In genomic region chr17:69383941-69384665, GRCm38 (mm10) we compare ENCODE assay signal across 8 mouse cellular contexts. TPM values are rescaled to one million over a fixed set of nuclear protein-coding genes. Genes with fewer than 3 reads are reported as not detected.
DNase-seq lines count a peak whose midpoint lies in the region; ATAC-seq lines count a peak whose summit lies in the region.

No protein-coding gene starts in this region.

- peak overlapping the region; percentile 96 for H3K4me3 ChIP-seq in megakaryocyte, embryonic 14.5 days (replicated peaks)

- H3K27me3 ChIP-seq in megakaryocyte, embryonic 14.5 days (replicated peaks): no peaks in the 10 kb centered on the region

- DNase-seq in right cerebral cortex, adult 18-20 months: peak; percentile 86
- no peak for DNase-seq in right cerebral cortex, postnatal 4 days
- peak; percentile 80 for DNase-seq in embryo, embryonic 10 days (ENCODE audit: low spot score)
- DNase-seq in gastrocnemius, postnatal 10 days: peak; percentile 49
- peak; percentile 57 to 77 for DNase-seq in left cerebral cortex, adult 9 months (ENCODE audit: low spot score in 2 of 2)
- peak; percentile 63 for DNase-seq in right cerebral cortex, postnatal 14 days

- peaks cover 30% of the 10 kb centered on the region for H3K36me3 ChIP-seq in megakaryocyte, embryonic 14.5 days (replicated peaks; ENCODE audit: low read length)

- peak; percentile 12 for ATAC-seq in inflammation-experienced regulatory T-cells, adult 6 months

- H3K4me1 ChIP-seq in megakaryocyte, embryonic 14.5 days: peaks cover 35% of the 10 kb centered on the region

- no peaks in the 10 kb centered on the region for H3K9me3 ChIP-seq in megakaryocyte, embryonic 14.5 days

RNA-seq across cellular contexts. Expression of gene Zbtb14, which starts 1.3 kb away (rescaled TPM):
- total RNA-seq in gastrocnemius, postnatal 10 days (2021): 10 to 100 TPM in 1 of 2 experiments, 1 to 10 TPM in 1; 8.9 to 10.2 TPM
- 10 to 100 TPM; 14.7 to 19.7 (median 18.6) TPM for polyA plus RNA-seq in inflammation-experienced regulatory T-cells, adult 6 months (2017; shearing (Covaris generic))
- polyA plus RNA-seq in megakaryocyte, embryonic 14.5 days (2012; ENCODE audit: insufficient read depth, low replicate concordance): 0.57 TPM in 1 of 2 replicates, not detected in the other

RNA-seq across cellular contexts. Expression of gene Akain1, which starts 55.0 kb away (rescaled TPM):
- not detected for total RNA-seq in gastrocnemius, postnatal 10 days (2021)
- polyA plus RNA-seq in inflammation-experienced regulatory T-cells, adult 6 months (2017; shearing (Covaris generic)): not detected
- not detected in 2 replicates for polyA plus RNA-seq in megakaryocyte, embryonic 14.5 days (2012; ENCODE audit: insufficient read depth, low replicate concordance)

Comparison
In these comparisons a context has a peak if more than half of its experiments do, and no peak if none do; other contexts are left out.
1. RNA of gene Zbtb14, which starts 1.3 kb away (polyA plus RNA-seq): 14.7 to 19.7 TPM in inflammation-experienced regulatory T-cells, adult 6 months; 0.57 TPM in megakaryocyte, embryonic 14.5 days; every median in the first group is over 10 times any median in the second.